17 mouse cellular contexts compared by ENCODE assay signal in genomic region chr9:71799598-71799997, GRCm38 (mm10). TPM values are rescaled to one million over a fixed set of nuclear protein-coding genes. Genes with fewer than 3 reads are reported as not detected.
"Had no signal": no experiment of that assay in that cellular context is flagged by ENCODE, and none has a peak within 500 bp of the region (broad histone marks: within the 10 kb centered on the region; RNA-seq: fewer than 3 reads in every experiment).

No protein-coding gene starts in this region.

- ATAC-seq: inflammation-experienced regulatory T-cells, adult 6 months; intestine, embryonic 16.5 days; liver, embryonic 12.5 days had no signal

- H3K27me3 ChIP-seq: limb, embryonic 13.5 days; liver, embryonic 15.5 days had no signal

- H3K9ac ChIP-seq: limb, embryonic 13.5 days; liver, embryonic 12.5 days; liver, embryonic 15.5 days had no signal

- H3K9me3 ChIP-seq: limb, embryonic 10.5 days; limb, embryonic 13.5 days; liver, embryonic 12.5 days; liver, embryonic 15.5 days had no signal

- H3K36me3 ChIP-seq: limb, embryonic 10.5 days; limb, embryonic 13.5 days; liver, embryonic 12.5 days; liver, embryonic 15.5 days had no signal

- DNase-seq: layer of hippocampus, adult 9-11 months; liver; lung, adult 2 months; lung, postnatal 14 days; lung, postnatal 4 days; midbrain, embryonic 14.5 days; thymus, adult 18-20 months; thymus, postnatal 14 days; thymus, postnatal 4 days had no signal

- H3K4me3 ChIP-seq: layer of hippocampus, adult 2 months; limb, embryonic 10.5 days; limb, embryonic 13.5 days; liver, embryonic 12.5 days; liver, embryonic 15.5 days had no signal

- H3K4me1 ChIP-seq: liver, embryonic 12.5 days; liver, embryonic 15.5 days had no signal

- H3K27ac ChIP-seq: layer of hippocampus, adult 2 months; limb, embryonic 10.5 days; limb, embryonic 13.5 days; liver, embryonic 12.5 days; liver, embryonic 15.5 days had no signal

- H3K4me2 ChIP-seq: limb, embryonic 13.5 days; liver, embryonic 12.5 days; liver, embryonic 15.5 days; midbrain, embryonic 11.5 days had no signal

RNA-seq across cellular contexts. Expression of gene Cgnl1, which starts 28.2 kb away (rescaled TPM):
- polyA plus RNA-seq: inflammation-experienced regulatory T-cells, adult 6 months had no signal
